Mouse (Mus musculus) heart, postnatal 14 days (tissue): ENCODE results near the gene Vmn1r174. TPM values are rescaled to one million over a fixed set of nuclear protein-coding genes. Genes with fewer than 3 reads are reported as not detected.
"Not testable (repeated sequence)": the region's sequence is repeated elsewhere in the genome, so short reads cannot be mapped to it uniquely, and the experiment has no call there.

Source experiments
- DNase-seq, 2 experiments: peaks; one replicate each; pipeline ENCODE4 v3.0.0; 2021 to 2022
- intact Hi-C: fragments of 180-260 bp; cut with DNase I; formaldehyde crosslinking; loops from one replicate; pipeline ENCODE4 v1.15.1; 2025
- long read RNA-seq, 2 experiments: library from polyadenylated mRNA; stranded (forward); transcript quantifications; one replicate each; pipeline ENCODE4 v2.0.0; 2021
- total RNA-seq, 2 experiments: library from RNA; stranded (reverse); gene quantifications; 2 replicates each; pipeline ENCODE4 v1.2.3; 2021

The Vmn1r174 gene
- total RNA-seq: not detected
- long read RNA-seq, experiment 1: 0 reads
- long read RNA-seq, experiment 2: 0 reads

DNA sequence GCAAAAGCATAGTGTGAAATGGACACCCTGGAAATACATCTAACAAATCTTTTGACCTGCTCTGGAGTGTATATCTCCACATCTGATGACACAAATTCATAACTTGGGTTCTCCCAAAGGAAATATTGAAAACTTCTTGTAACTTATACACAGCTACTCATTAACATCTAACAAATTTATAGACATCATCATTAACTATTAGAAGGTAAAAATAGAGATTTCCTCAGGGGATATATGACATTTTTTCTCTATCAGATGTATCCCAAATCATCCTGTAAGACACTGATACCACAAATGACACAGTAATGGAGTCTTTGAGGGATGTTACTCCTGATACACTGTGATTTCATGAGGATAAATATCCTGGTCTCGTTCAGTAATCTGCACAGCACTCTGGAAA, at the start of gene Vmn1r174:
Gene Vmn1r174 (plus strand): TSS at position 301 of the 400 bp plus-strand sequence.
- intact Hi-C loops, DNase-seq: not testable (repeated sequence)

GRCm38 (mm10) chr7:23784526-23784925, 32.5 kb downstream of the Vmn1r174 start:
- intact Hi-C loops: no loop called here
- DNase-seq: no peak

DNA sequence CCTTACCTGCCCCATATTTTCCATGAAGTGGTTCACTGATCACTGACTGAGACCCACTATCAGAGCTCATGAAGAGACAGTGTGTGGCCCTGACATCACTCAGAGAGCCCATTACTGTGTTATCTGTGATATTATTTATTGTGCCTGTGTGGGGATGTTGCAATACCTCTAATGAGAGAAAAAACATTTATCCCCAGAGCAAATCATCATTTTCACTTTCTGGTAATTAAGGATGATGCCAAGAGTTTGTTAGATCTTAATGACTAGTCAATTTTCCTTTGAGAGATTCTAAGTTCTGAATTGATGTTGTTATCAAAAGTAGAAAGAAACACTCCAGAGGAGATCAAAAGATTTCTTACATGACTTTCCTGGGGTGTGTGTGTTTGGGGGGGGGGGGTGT, 58.5 kb downstream of the Vmn1r174 start, which contains the start of gene Vmn1r175:
Gene Vmn1r175 (minus strand): TSS at position 101 of the 400 bp plus-strand sequence.
- intact Hi-C loops, DNase-seq: not testable (repeated sequence)

Other genes starting within 250 kb of the Vmn1r174 start
- gene Vmn1r167, start 245.1 kb upstream of the Vmn1r174 start, total RNA-seq: not detected
- not detected for gene Vmn1r168, start 212.5 kb upstream of the Vmn1r174 start, total RNA-seq
- not detected for gene Vmn1r169, start 176.7 kb upstream of the Vmn1r174 start, total RNA-seq
- not detected for gene Vmn1r170, start 146.1 kb upstream of the Vmn1r174 start, total RNA-seq
- gene Vmn1r171, start 121.5 kb upstream of the Vmn1r174 start, total RNA-seq: not detected
- gene Vmn1r172, start 94.0 kb upstream of the Vmn1r174 start, total RNA-seq: not detected
- gene Vmn1r173, start 51.6 kb upstream of the Vmn1r174 start, total RNA-seq: not detected
- gene Vmn1r175, start 58.4 kb downstream of the Vmn1r174 start, total RNA-seq: not detected
- gene Vmn1r176, start 85.1 kb downstream of the Vmn1r174 start, total RNA-seq: not detected
- not detected for gene Vmn1r177, start 114.2 kb downstream of the Vmn1r174 start, total RNA-seq
- gene Vmn1r178, start 139.7 kb downstream of the Vmn1r174 start, total RNA-seq: not detected
- not detected for gene Vmn1r179, start 174.7 kb downstream of the Vmn1r174 start, total RNA-seq
- gene Vmn1r180, start 198.4 kb downstream of the Vmn1r174 start, total RNA-seq: not detected
- gene Vmn1r181, start 222.3 kb downstream of the Vmn1r174 start, total RNA-seq: not detected
- gene V1rd19, start 249.4 kb downstream of the Vmn1r174 start, total RNA-seq: not detected